Mouse (Mus musculus): ENCODE measurements around the gene Ins2. TPM values are rescaled to one million over a fixed set of nuclear protein-coding genes. Genes with fewer than 3 reads are reported as not detected.

Ins2 gene
- polyA plus RNA-seq, 1 experiment from 2014 or later: 420 TPM

GRCm38 (mm10) chr7:142646676-142647075, 96.5 kb downstream of the Ins2 start:
- ATAC-seq (ENCODE audit: insufficient read depth, low FRiP score): no peak
- 38% methylated on average over 6 of the region's 6 CpGs for WGBS
- H3K4me3 ChIP-seq (replicated peaks; ENCODE audit: low read length): no peak overlapping the region

GRCm38 (mm10) chr7:142645045-142645444, 98.1 kb downstream of the Ins2 start:
- ATAC-seq (ENCODE audit: insufficient read depth, low FRiP score): no peak
- WGBS: 35% methylated on average over 5 of the region's 5 CpGs
- no peak overlapping the region for H3K9ac ChIP-seq (ENCODE audit: low read length)
- no peak overlapping the region for H3K27ac ChIP-seq (ENCODE audit: low read length)
- no peaks in the 10 kb centered on the region for H3K36me3 ChIP-seq (ENCODE audit: control insufficient read depth, insufficient read depth, low read length)
- no peak overlapping the region for H3K4me3 ChIP-seq (replicated peaks; ENCODE audit: low read length)
- H3K4me1 ChIP-seq (ENCODE audit: control insufficient read depth, insufficient read depth, low read length): no peaks in the 10 kb centered on the region
- no peak overlapping the region for H3K4me2 ChIP-seq (ENCODE audit: low read depth, low read length)
- H3K9me3 ChIP-seq (replicated peaks; ENCODE audit: control insufficient read depth, low read length): no peaks in the 10 kb centered on the region
- no peaks in the 10 kb centered on the region for H3K27me3 ChIP-seq (ENCODE audit: control insufficient read depth, insufficient read depth, low read length)

More at GRCm38 (mm10) chr7:142646676-142647075, 96.5 kb downstream of the Ins2 start:
- H3K36me3 ChIP-seq (ENCODE audit: control insufficient read depth, insufficient read depth, low read length): no peaks in the 10 kb centered on the region
- no peaks in the 10 kb centered on the region for H3K27me3 ChIP-seq (ENCODE audit: control insufficient read depth, insufficient read depth, low read length)
- H3K9ac ChIP-seq (ENCODE audit: low read length): peak overlapping the region; percentile 13; the same call in 1 of the 2 replicates
- no peak overlapping the region for H3K4me2 ChIP-seq (ENCODE audit: low read depth, low read length)
- H3K4me1 ChIP-seq (ENCODE audit: control insufficient read depth, insufficient read depth, low read length): no peaks in the 10 kb centered on the region
- H3K9me3 ChIP-seq (replicated peaks; ENCODE audit: control insufficient read depth, low read length): no peaks in the 10 kb centered on the region
- no peak overlapping the region for H3K27ac ChIP-seq (ENCODE audit: low read length)

DNA sequence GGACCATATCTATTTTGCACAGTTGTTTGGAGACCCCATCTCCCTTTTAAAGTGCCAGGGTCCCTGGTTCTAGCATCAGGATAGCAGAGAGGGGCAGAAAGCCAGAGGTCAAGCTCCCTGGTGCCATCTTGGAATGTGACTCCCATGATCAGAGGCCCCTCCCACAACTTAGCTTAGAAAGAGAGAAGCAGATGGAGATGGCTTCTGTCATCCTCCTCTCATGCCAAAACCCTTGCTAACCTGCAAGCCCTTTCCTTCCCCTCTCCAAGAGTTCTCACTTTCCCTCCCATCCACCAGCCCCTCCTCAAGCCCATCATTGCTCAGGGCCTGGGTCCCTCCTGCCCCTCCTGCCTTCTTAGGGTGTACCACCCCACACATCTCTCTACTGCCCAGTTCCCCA, 107.0 kb downstream of the Ins2 start:
- H3K27me3 ChIP-seq (ENCODE audit: control insufficient read depth, insufficient read depth, low read length): no peaks in the 10 kb centered on the region

DNA sequence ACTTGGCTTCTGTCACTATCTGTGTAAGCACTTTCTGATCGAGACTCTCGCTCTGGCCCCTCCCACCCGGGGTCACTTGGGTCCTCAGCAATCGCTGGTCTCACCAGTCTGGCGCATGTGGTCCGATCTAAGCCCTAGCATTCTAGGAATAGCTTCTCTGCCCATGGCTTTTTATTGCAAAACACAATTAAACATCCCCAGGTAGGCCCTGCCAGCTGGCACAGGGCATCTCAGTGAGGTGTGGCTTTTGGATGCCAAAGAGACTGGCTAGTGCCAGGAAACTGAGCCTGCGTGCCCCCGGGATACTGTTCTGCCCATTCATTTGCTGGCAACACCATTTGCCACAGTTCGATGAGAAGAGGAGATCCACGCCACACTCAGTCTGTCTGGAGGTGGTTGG, 112.5 kb downstream of the Ins2 start:
- Histone ChIP-seq H3K4me3 (replicated peaks; ENCODE audit: low read length) (no peak overlapping the region), H3K4me2 (ENCODE audit: low read depth, low read length) (no peak overlapping the region), H3K27me3 (ENCODE audit: control insufficient read depth, insufficient read depth, low read length) (no peaks in the 10 kb centered on the region), H3K9ac (ENCODE audit: low read length) (no peak overlapping the region), H3K36me3 (ENCODE audit: control insufficient read depth, insufficient read depth, low read length) (no peaks in the 10 kb centered on the region), H3K27ac (ENCODE audit: low read length) (no peak overlapping the region), H3K9me3 (replicated peaks; ENCODE audit: control insufficient read depth, low read length) (no peaks in the 10 kb centered on the region), H3K4me1 (ENCODE audit: control insufficient read depth, insufficient read depth, low read length) (0 out of 2 replicates have a peak, but pooled peaks cover 3% of the 10 kb centered on the region)
- ATAC-seq (ENCODE audit: insufficient read depth, low FRiP score): no peak
- WGBS: 76% methylated on average over 10 of the region's 10 CpGs

More for the DNA sequence above, 107.0 kb downstream of the Ins2 start:
- no peaks in the 10 kb centered on the region for H3K9me3 ChIP-seq (replicated peaks; ENCODE audit: control insufficient read depth, low read length)
- no peak overlapping the region for H3K9ac ChIP-seq (ENCODE audit: low read length)
- no peak overlapping the region for H3K4me2 ChIP-seq (ENCODE audit: low read depth, low read length)
- 0 out of 2 replicates have a peak, but pooled peaks cover 6% of the 10 kb centered on the region for H3K4me1 ChIP-seq (ENCODE audit: control insufficient read depth, insufficient read depth, low read length)
- no peak overlapping the region for H3K4me3 ChIP-seq (replicated peaks; ENCODE audit: low read length)
- H3K27ac ChIP-seq (ENCODE audit: low read length): no peak overlapping the region
- H3K36me3 ChIP-seq (ENCODE audit: control insufficient read depth, insufficient read depth, low read length): no peaks in the 10 kb centered on the region
- ATAC-seq (ENCODE audit: insufficient read depth, low FRiP score): no peak

DNA sequence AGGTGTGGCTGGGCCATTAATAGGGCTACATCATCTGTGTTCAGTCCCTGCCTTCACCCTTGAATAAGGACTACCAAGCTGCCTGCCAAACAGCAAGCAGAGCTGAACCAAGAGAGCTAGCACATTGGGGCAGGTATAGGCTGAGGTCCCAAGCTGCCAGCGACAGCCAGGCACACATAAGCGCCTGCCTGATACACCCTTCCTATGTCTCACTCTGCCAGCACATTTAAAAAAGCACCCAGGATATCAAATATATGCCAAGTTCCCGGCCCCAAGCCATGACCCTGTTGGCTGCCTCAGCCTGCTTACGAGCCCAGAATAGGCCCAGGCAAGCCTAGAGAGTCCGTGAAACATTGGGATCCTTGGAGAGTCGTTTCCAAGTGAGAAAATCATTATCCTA, 113.4 kb downstream of the Ins2 start:
- H3K4me3 ChIP-seq (replicated peaks; ENCODE audit: low read length): no peak overlapping the region
- H3K27ac ChIP-seq (ENCODE audit: low read length): no peak overlapping the region
- no peaks in the 10 kb centered on the region for H3K36me3 ChIP-seq (ENCODE audit: control insufficient read depth, insufficient read depth, low read length)
- WGBS: 69% methylated on average over 6 of the region's 6 CpGs
- no peaks in the 10 kb centered on the region for H3K9me3 ChIP-seq (replicated peaks; ENCODE audit: control insufficient read depth, low read length)
- H3K4me1 ChIP-seq (ENCODE audit: control insufficient read depth, insufficient read depth, low read length): 0 out of 2 replicates have a peak, but pooled peaks cover 3% of the 10 kb centered on the region
- H3K4me2 ChIP-seq (ENCODE audit: low read depth, low read length): no peak overlapping the region
- ATAC-seq (ENCODE audit: insufficient read depth, low FRiP score): no peak
- no peaks in the 10 kb centered on the region for H3K27me3 ChIP-seq (ENCODE audit: control insufficient read depth, insufficient read depth, low read length)
- H3K9ac ChIP-seq (ENCODE audit: low read length): no peak overlapping the region

MicroRNAs within 50 kb of the gene (microRNA counts, 519-probe panel; counts per million panel counts)
- microRNA mmu-miR-483: 2,296 counts per million, percentile 49 among the panel's probes with 10 or more counts

Small RNA genes lying within 50 kb of the gene (microRNA-seq; reads per million reads assigned to microRNA genes)
- 1,379 reads per million, percentile 79 among the genes with 10 or more reads in this experiment for gene Mir483

Other genes with a start within 250 kb of the Ins2 start
- 12.0 and 208 TPM in 2 replicates for gene Tnnt3, start 244.5 kb downstream of the Ins2 start, polyA plus RNA-seq (2015; fragmentation: Nextera tagmentation; extraction: Ambion mirVana)
- gene Mrpl23, start 210.7 kb downstream of the Ins2 start, polyA plus RNA-seq (2015; fragmentation: Nextera tagmentation; extraction: Ambion mirVana): 16.2 and 30.7 TPM in 2 replicates
- gene Igf2, start 76.6 kb downstream of the Ins2 start, polyA plus RNA-seq (2015; fragmentation: Nextera tagmentation; extraction: Ambion mirVana): 669 and 788 TPM in 2 replicates
- 0.09 TPM in 1 of 2 replicates, not detected in the other for gene Gm49394, start 73.4 kb downstream of the Ins2 start, polyA plus RNA-seq (2015; fragmentation: Nextera tagmentation; extraction: Ambion mirVana)
- gene Th, start 187.7 kb upstream of the Ins2 start, polyA plus RNA-seq (2015; fragmentation: Nextera tagmentation; extraction: Ambion mirVana): 3.0 and 4.0 TPM in 2 replicates
- 6.2 and 6.7 TPM in 2 replicates for gene Ascl2, start 225.9 kb upstream of the Ins2 start, polyA plus RNA-seq (2015; fragmentation: Nextera tagmentation; extraction: Ambion mirVana)

Data from stomach, embryonic 16.5 days (tissue).